Mouse (Mus musculus): ENCODE data around the gene Cp. TPM values are rescaled to one million over a fixed set of nuclear protein-coding genes. Genes with fewer than 3 reads are reported as not detected.

Gene Cp
- total RNA-seq, 2 experiments from 2014 or later = 7.1 to 14.0 TPM

Other genes starting within 250 kb of the Cp start
- gene Hps3, start 78.3 kb downstream of the Cp start, total RNA-seq (2021) = 10 to 100 TPM; 20.5 to 22.0 TPM
- gene Hltf, start 100.8 kb downstream of the Cp start, total RNA-seq (2021) = 10 to 100 TPM; 23.7 to 25.7 TPM
- 10 to 100 TPM; 44.1 to 46.9 TPM for gene Gyg, start 198.3 kb downstream of the Cp start, total RNA-seq (2021)